Mouse (Mus musculus): ENCODE measurements at regions not wholly inside any gene's neighbourhood (a gene's known extent, or its start where the extent isn't known, plus 50 kb on each side); places are given as distances from the start of the nearest gene placed in this dataset.

DNA sequence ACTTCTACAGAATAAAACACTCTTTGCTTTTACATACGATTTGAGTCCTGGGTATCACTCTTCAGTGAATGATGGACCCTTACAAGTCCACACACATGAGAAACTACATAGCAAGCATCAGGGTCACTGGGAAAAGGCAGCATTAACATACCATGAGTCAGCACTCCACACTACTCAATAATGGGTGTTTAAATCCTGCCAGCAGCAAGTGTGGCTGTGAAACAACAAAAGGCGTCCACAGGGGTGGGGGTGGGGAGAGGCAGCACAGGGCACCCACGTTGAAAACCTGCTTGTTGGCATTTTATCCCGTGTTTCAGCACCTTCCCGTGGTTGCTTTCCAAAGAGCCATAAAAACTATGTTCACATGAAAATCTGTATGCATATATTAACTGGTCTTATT is 204.0 kb upstream of the Nabp1 start:
- 0 out of 2 replicates have a peak, but pooled peaks cover 8% of the 10 kb centered on the region for H3K4me1 ChIP-seq (ENCODE audit: control insufficient read depth, insufficient read depth, low read length)
- ATAC-seq (ENCODE audit: low read depth), result no peak
- no peaks in the 10 kb centered on the region for H3K27me3 ChIP-seq (replicated peaks; ENCODE audit: control insufficient read depth, insufficient read depth, low read length)
- H3K9ac ChIP-seq (ENCODE audit: low read depth, low read length), result no peak overlapping the region
- H3K4me2 ChIP-seq (ENCODE audit: low read depth, low read length), result no peak overlapping the region
- DNase-seq (ENCODE audit: low spot score), result no peak
- H3K27ac ChIP-seq (replicated peaks; ENCODE audit: low read depth, low read length), result no peak overlapping the region
- 83% methylated on average over 5 of the region's 5 CpGs for WGBS
- H3K4me3 ChIP-seq (ENCODE audit: low read depth, low read length), result no peak overlapping the region
- no peaks in the 10 kb centered on the region for H3K36me3 ChIP-seq (ENCODE audit: control insufficient read depth, insufficient read depth, low read length)
- H3K9me3 ChIP-seq (ENCODE audit: control insufficient read depth, low read length), result no peaks in the 10 kb centered on the region

DNA sequence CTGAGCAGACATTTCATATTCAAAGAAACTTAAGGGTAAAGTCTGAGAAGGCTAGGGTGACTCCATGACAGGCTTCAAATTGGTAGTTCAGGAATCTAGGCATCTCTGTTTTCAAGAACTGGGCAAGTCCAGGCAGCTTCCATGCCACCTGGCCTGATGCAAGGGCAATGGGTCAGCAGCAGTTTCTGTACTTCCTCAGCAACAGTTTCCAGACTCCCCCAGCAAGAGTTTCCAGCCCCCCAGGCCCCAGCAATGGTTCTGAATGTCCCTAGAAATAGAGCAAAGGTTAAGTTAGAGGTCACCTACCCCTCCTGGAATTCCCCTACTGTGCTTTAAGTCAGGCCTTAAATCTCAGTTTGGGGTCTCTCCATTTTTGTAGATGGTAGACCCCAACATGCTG is 203.6 kb upstream of the Nabp1 start:
- Histone ChIP-seq H3K4me2 (ENCODE audit: low read depth, low read length) (no peak overlapping the region), H3K36me3 (ENCODE audit: control insufficient read depth, insufficient read depth, low read length) (no peaks in the 10 kb centered on the region), H3K27ac (replicated peaks; ENCODE audit: low read depth, low read length) (no peak overlapping the region), H3K4me3 (ENCODE audit: low read depth, low read length) (no peak overlapping the region), H3K9me3 (ENCODE audit: control insufficient read depth, low read length) (no peaks in the 10 kb centered on the region), H3K27me3 (replicated peaks; ENCODE audit: control insufficient read depth, insufficient read depth, low read length) (no peaks in the 10 kb centered on the region), H3K4me1 (ENCODE audit: control insufficient read depth, insufficient read depth, low read length) (0 out of 2 replicates have a peak, but pooled peaks cover 8% of the 10 kb centered on the region), H3K9ac (ENCODE audit: low read depth, low read length) (no peak overlapping the region)
- DNase-seq (ENCODE audit: low spot score), result no peak
- no peak for ATAC-seq (ENCODE audit: low read depth)

DNA sequence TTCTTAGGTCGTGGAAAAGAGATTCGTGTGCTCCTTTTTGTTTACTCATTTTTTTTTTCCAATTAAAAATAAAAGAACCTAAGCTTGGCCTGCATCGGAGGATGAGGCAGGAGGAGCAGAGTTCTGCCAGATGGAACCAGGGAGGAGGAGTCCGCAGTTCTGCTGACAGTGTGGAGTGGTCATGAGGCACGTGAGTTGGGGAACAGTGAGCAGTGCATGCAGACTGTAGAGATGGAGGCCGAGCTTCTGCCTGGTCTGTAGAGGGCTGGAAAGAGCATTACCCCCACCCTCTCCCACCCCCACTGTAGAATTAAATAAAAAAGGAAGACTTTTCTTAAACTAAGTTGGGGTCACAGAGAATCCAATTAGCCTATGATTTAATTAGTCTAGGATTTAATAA is 202.5 kb upstream of the Nabp1 start:
- WGBS, result 71% methylated on average over 6 of the region's 6 CpGs
- Histone ChIP-seq H3K4me2 (ENCODE audit: low read depth, low read length) (no peak overlapping the region), H3K27ac (replicated peaks; ENCODE audit: low read depth, low read length) (no peak overlapping the region), H3K4me1 (ENCODE audit: control insufficient read depth, insufficient read depth, low read length) (0 out of 2 replicates have a peak, but pooled peaks cover 8% of the 10 kb centered on the region), H3K27me3 (replicated peaks; ENCODE audit: control insufficient read depth, insufficient read depth, low read length) (no peaks in the 10 kb centered on the region), H3K36me3 (ENCODE audit: control insufficient read depth, insufficient read depth, low read length) (no peaks in the 10 kb centered on the region), H3K4me3 (ENCODE audit: low read depth, low read length) (no peak overlapping the region), H3K9ac (ENCODE audit: low read depth, low read length) (no peak overlapping the region), H3K9me3 (ENCODE audit: control insufficient read depth, low read length) (no peaks in the 10 kb centered on the region)
- DNase-seq (ENCODE audit: low spot score) (no peak), ATAC-seq (ENCODE audit: low read depth) (no peak)

DNA sequence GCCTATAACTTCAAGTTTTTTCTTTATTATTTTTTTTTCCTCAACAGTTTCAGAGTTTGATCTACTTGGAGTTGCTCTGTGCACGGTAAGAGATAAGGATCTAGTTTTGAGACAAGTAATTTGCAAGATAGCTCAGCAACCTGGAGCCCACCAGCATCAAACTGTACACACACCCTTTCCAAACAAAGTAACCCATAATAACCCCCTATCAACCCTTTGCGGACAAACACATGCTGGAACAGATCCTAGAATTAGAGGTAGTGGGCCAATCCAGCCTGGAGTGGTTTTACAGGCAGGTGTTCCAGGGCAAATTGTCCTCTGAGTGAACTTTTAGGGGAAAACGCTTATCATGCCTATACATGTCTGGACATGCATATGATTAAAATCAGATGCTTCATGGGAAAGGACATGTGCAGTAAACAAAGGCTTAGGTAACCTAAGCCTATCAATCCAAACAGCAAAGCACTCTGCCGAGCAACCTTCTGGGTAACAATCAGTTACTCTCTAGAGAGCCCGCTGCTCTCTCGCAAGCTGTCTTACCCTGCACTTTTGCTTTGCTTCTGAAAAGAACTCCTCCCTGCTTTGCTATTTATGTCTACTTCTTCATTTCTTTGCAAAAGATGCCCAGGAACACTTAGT is 200.2 kb upstream of the Nabp1 start:
- Histone ChIP-seq H3K4me1 (ENCODE audit: control insufficient read depth, insufficient read depth, low read length) (0 out of 2 replicates have a peak, but pooled peaks cover 8% of the 10 kb centered on the region), H3K27ac (replicated peaks; ENCODE audit: low read depth, low read length) (no peak overlapping the region), H3K36me3 (ENCODE audit: control insufficient read depth, insufficient read depth, low read length) (no peaks in the 10 kb centered on the region), H3K4me2 (ENCODE audit: low read depth, low read length) (no peak overlapping the region), H3K9ac (ENCODE audit: low read depth, low read length) (no peak overlapping the region), H3K4me3 (ENCODE audit: low read depth, low read length) (no peak overlapping the region), H3K9me3 (ENCODE audit: control insufficient read depth, low read length) (no peaks in the 10 kb centered on the region), H3K27me3 (replicated peaks; ENCODE audit: control insufficient read depth, insufficient read depth, low read length) (no peaks in the 10 kb centered on the region)
- WGBS, result 31% methylated on average over 6 of the region's 6 CpGs
- ATAC-seq (ENCODE audit: low read depth) (peak; percentile 84), DNase-seq (ENCODE audit: low spot score) (peak; percentile 65)

DNA sequence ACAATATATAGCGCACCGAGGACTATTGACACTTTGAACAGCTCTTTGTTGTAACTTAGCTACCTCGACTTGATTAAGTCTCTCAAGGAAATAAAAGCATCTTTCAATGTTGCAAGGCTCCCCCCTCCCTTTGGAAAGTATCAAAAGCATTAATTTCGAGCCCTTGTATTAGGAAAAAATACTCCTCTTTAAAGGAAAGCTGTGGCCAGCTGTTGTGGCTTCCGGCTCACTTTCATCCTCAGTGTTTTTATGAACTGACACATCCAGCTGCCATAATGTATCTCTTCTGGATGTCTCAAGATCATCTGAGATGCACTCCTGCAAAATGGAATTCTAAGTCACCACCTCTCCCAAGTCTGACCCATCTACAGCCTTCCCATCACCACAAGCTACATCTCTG is 199.6 kb upstream of the Nabp1 start:
- H3K4me2 ChIP-seq (ENCODE audit: low read depth, low read length), result no peak overlapping the region
- H3K4me1 ChIP-seq (ENCODE audit: control insufficient read depth, insufficient read depth, low read length), result 0 out of 2 replicates have a peak, but pooled peaks cover 8% of the 10 kb centered on the region
- H3K36me3 ChIP-seq (ENCODE audit: control insufficient read depth, insufficient read depth, low read length), result no peaks in the 10 kb centered on the region
- ATAC-seq (ENCODE audit: low read depth), result no peak
- H3K9me3 ChIP-seq (ENCODE audit: control insufficient read depth, low read length), result no peaks in the 10 kb centered on the region
- WGBS, result 49% methylated on average over 5 of the region's 5 CpGs
- no peak overlapping the region for H3K4me3 ChIP-seq (ENCODE audit: low read depth, low read length)
- no peak overlapping the region for H3K9ac ChIP-seq (ENCODE audit: low read depth, low read length)
- H3K27ac ChIP-seq (replicated peaks; ENCODE audit: low read depth, low read length), result no peak overlapping the region
- peak; percentile 31 for DNase-seq (ENCODE audit: low spot score)
- no peaks in the 10 kb centered on the region for H3K27me3 ChIP-seq (replicated peaks; ENCODE audit: control insufficient read depth, insufficient read depth, low read length)

DNA sequence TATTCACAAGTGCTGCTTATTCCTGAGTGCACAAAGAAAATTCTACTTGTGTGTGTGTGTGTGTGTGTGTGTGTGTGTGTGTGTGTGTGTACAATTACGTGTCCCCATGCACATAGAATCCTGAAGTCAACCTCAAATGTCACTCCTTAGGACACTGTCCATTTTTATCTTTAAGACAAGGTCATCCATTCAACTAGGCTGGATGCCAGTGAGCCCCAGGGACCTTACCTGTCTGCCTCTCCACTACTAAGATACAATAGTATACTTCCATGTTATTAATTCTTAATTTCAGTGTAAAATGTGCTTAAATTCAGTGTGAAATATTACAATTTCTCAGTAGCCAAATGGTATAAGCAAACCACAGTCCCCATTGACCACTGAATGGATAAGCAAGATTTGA is 193.5 kb upstream of the Nabp1 start:
- DNase-seq (ENCODE audit: low spot score), result no peak
- Histone ChIP-seq H3K9ac (ENCODE audit: low read depth, low read length) (no peak overlapping the region; the same call in 1 of the 2 replicates), H3K4me3 (ENCODE audit: low read depth, low read length) (no peak overlapping the region), H3K36me3 (ENCODE audit: control insufficient read depth, insufficient read depth, low read length) (no peaks in the 10 kb centered on the region), H3K27ac (replicated peaks; ENCODE audit: low read depth, low read length) (no peak overlapping the region), H3K4me1 (ENCODE audit: control insufficient read depth, insufficient read depth, low read length) (no peaks in the 10 kb centered on the region), H3K9me3 (ENCODE audit: control insufficient read depth, low read length) (no peaks in the 10 kb centered on the region), H3K4me2 (ENCODE audit: low read depth, low read length) (no peak overlapping the region), H3K27me3 (replicated peaks; ENCODE audit: control insufficient read depth, insufficient read depth, low read length) (no peaks in the 10 kb centered on the region)
- ATAC-seq (ENCODE audit: low read depth), result no peak
- WGBS, result 73% methylated on average over 1 of the region's 1 CpGs

DNA sequence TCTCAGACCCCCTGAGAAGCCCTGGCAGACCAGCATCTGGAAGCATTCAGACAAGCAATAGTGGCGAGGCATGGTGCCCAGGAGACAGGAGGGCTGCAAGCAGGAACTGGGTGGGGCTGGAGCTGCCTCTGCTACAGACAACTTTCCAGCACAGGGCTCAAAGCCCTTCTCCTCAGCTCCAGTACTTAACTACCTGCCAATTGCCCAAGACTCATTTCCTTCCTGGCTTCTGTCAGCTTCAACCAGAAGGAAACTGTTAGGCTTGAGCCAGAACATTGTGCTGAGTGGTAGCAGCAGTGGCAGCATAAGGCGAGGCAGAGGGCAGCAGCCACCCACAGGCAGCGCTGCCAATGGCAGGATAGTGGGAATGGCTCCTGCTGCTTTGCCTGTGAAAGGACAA is 193.1 kb upstream of the Nabp1 start:
- peak; percentile 47; the same call in 1 of the 2 replicates for ATAC-seq (ENCODE audit: low read depth)
- 36% methylated on average over 3 of the region's 3 CpGs for WGBS
- H3K9ac ChIP-seq (ENCODE audit: low read depth, low read length), result no peak overlapping the region; the same call in 1 of the 2 replicates

DNA sequence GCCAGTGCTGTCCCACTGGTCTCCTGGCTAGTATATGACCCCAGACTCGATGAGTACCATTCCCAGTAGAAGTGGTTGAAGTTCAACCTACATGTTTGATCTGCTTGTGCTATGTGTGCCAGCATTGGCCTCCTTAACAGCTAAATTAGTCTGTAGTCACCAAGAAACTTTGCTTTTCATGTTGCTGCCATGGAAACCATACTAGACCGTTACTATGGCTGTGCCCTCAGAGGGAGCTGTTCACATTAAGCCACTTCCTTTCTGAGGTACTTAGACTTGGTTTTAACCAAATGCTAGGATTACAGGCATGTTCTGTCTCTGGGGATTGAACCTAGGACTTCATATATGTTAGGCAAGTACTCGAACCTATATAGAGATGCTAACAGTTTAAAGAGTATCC is 191.8 kb upstream of the Nabp1 start:
- Histone ChIP-seq H3K4me2 (ENCODE audit: low read depth, low read length) (no peak overlapping the region), H3K27ac (replicated peaks; ENCODE audit: low read depth, low read length) (no peak overlapping the region), H3K9ac (ENCODE audit: low read depth, low read length) (no peak overlapping the region), H3K4me1 (ENCODE audit: control insufficient read depth, insufficient read depth, low read length) (no peaks in the 10 kb centered on the region), H3K4me3 (ENCODE audit: low read depth, low read length) (no peak overlapping the region), H3K9me3 (ENCODE audit: control insufficient read depth, low read length) (no peaks in the 10 kb centered on the region), H3K27me3 (replicated peaks; ENCODE audit: control insufficient read depth, insufficient read depth, low read length) (no peaks in the 10 kb centered on the region), H3K36me3 (ENCODE audit: control insufficient read depth, insufficient read depth, low read length) (no peaks in the 10 kb centered on the region)
- 62% methylated on average over 3 of the region's 3 CpGs for WGBS
- no peak for DNase-seq (ENCODE audit: low spot score)
- ATAC-seq (ENCODE audit: low read depth), result no peak

More for the DNA sequence above, 193.1 kb upstream of the Nabp1 start:
- no peaks in the 10 kb centered on the region for H3K36me3 ChIP-seq (ENCODE audit: control insufficient read depth, insufficient read depth, low read length)
- H3K4me1 ChIP-seq (ENCODE audit: control insufficient read depth, insufficient read depth, low read length), result no peaks in the 10 kb centered on the region
- peak; percentile 54 for DNase-seq (ENCODE audit: low spot score)
- H3K27me3 ChIP-seq (replicated peaks; ENCODE audit: control insufficient read depth, insufficient read depth, low read length), result no peaks in the 10 kb centered on the region
- no peak overlapping the region for H3K4me3 ChIP-seq (ENCODE audit: low read depth, low read length)
- H3K9me3 ChIP-seq (ENCODE audit: control insufficient read depth, low read length), result no peaks in the 10 kb centered on the region
- no peak overlapping the region for H3K27ac ChIP-seq (replicated peaks; ENCODE audit: low read depth, low read length)
- no peak overlapping the region for H3K4me2 ChIP-seq (ENCODE audit: low read depth, low read length)

DNA sequence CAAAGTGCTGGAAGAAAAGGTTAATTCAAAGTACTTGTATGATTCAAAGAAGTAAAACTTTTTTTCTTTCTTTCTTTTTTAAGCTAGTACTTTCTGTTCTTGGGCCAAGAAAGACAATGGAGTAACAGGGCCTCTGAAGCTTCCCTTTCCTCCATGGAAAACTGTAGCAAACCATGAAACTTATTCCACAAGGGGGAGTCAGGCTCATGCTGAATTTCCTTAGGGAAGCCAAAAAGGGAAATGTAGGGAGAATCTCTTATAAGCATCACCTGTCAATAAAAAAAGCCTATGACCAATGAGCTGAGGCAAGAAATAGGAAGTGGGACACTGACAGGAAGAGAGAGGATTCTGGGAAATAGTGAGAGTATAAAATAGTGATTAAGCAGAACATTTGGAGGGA is 190.7 kb upstream of the Nabp1 start:
- DNase-seq (ENCODE audit: low spot score) (peak; percentile 48), ATAC-seq (ENCODE audit: low read depth) (no peak)
- Histone ChIP-seq H3K4me1 (ENCODE audit: control insufficient read depth, insufficient read depth, low read length) (no peaks in the 10 kb centered on the region), H3K9me3 (ENCODE audit: control insufficient read depth, low read length) (no peaks in the 10 kb centered on the region), H3K4me3 (ENCODE audit: low read depth, low read length) (no peak overlapping the region), H3K9ac (ENCODE audit: low read depth, low read length) (no peak overlapping the region), H3K27ac (replicated peaks; ENCODE audit: low read depth, low read length) (no peak overlapping the region), H3K4me2 (ENCODE audit: low read depth, low read length) (no peak overlapping the region), H3K36me3 (ENCODE audit: control insufficient read depth, insufficient read depth, low read length) (no peaks in the 10 kb centered on the region), H3K27me3 (replicated peaks; ENCODE audit: control insufficient read depth, insufficient read depth, low read length) (no peaks in the 10 kb centered on the region)

Data from embryonic facial prominence, embryonic 14.5 days (tissue).